Mouse (Mus musculus): ENCODE measurements at regions not wholly inside any gene's neighbourhood (a gene's known extent, or its start where the extent isn't known, plus 50 kb on each side); places are given as distances from the start of the nearest gene placed in this dataset.

GRCm38 (mm10) chr13:28551555-28551954, 294.2 kb downstream of the Gm11361 start:
- TF ChIP-seq CTCF (IDR thresholded peaks at IDR 0.05) (no peak), EP300 (IDR thresholded peaks at IDR 0.05) (no peak)

Measured in lung, postnatal 0 days (tissue).